Mouse (Mus musculus): ENCODE results near the gene Dph2. TPM values are rescaled to one million over a fixed set of nuclear protein-coding genes. Genes with fewer than 3 reads are reported as not detected.

Gene Dph2
- polyA plus RNA-seq, 1 experiment from 2014 or later = 18.2 TPM

- Histone ChIP-seq H3K4me3 (no peak overlapping the region), H3K4me2 (no peak overlapping the region), H3K9ac (no peak overlapping the region), H3K27ac (no peak overlapping the region), H3K4me1 (peaks cover 10% of the 10 kb centered on the region), H3K27me3 (no peaks in the 10 kb centered on the region), H3K36me3 (peaks cover 49% of the 10 kb centered on the region), H3K9me3 (no peaks in the 10 kb centered on the region)
- WGBS = 54% methylated on average over 3 of the region's 3 CpGs
- peak; percentile 8; the same call in 1 of the 2 replicates for ATAC-seq (ENCODE audit: borderline replicate concordance, extremely low read depth, low FRiP score, low TSS enrichment)
These were observed 14.4 kb upstream of the Dph2 start for GRCm38 (mm10) chr4:117906196-117906595.

GRCm38 (mm10) chr4:117904761-117905160 lies 12.9 kb upstream of the Dph2 start:
- Histone ChIP-seq H3K4me2 (no peak overlapping the region), H3K9me3 (no peaks in the 10 kb centered on the region), H3K4me3 (no peak overlapping the region), H3K4me1 (peaks cover 10% of the 10 kb centered on the region), H3K27me3 (no peaks in the 10 kb centered on the region), H3K36me3 (peaks cover 61% of the 10 kb centered on the region), H3K27ac (no peak overlapping the region), H3K9ac (no peak overlapping the region)
- 89% methylated on average over 8 of the region's 8 CpGs for WGBS
- no peak for ATAC-seq (ENCODE audit: borderline replicate concordance, extremely low read depth, low FRiP score, low TSS enrichment)

- peaks cover 10% of the 10 kb centered on the region for H3K4me1 ChIP-seq
- H3K27me3 ChIP-seq = no peaks in the 10 kb centered on the region
- H3K9ac ChIP-seq = no peak overlapping the region
- H3K27ac ChIP-seq = no peak overlapping the region
- ATAC-seq (ENCODE audit: borderline replicate concordance, extremely low read depth, low FRiP score, low TSS enrichment) = no peak
- no peaks in the 10 kb centered on the region for H3K9me3 ChIP-seq
- no peak overlapping the region for H3K4me2 ChIP-seq
- H3K36me3 ChIP-seq = peaks cover 68% of the 10 kb centered on the region
- no peak overlapping the region for H3K4me3 ChIP-seq
- 84% methylated on average over 10 of the region's 10 CpGs for WGBS
These were observed 12.3 kb upstream of the Dph2 start for GRCm38 (mm10) chr4:117904094-117904493.

- H3K27me3 ChIP-seq = no peaks in the 10 kb centered on the region
- no peak overlapping the region for H3K9ac ChIP-seq
- WGBS = 59% methylated on average over 3 of the region's 3 CpGs
- H3K4me1 ChIP-seq = no peaks in the 10 kb centered on the region
- H3K4me3 ChIP-seq = no peak overlapping the region
- no peak overlapping the region for H3K4me2 ChIP-seq
- no peaks in the 10 kb centered on the region for H3K9me3 ChIP-seq
- peaks cover 65% of the 10 kb centered on the region for H3K36me3 ChIP-seq
- H3K27ac ChIP-seq = no peak overlapping the region
- ATAC-seq (ENCODE audit: borderline replicate concordance, extremely low read depth, low FRiP score, low TSS enrichment) = no peak
These were observed 6.3 kb upstream of the Dph2 start for GRCm38 (mm10) chr4:117898111-117898510.

- Histone ChIP-seq H3K4me1 (peaks cover 8% of the 10 kb centered on the region), H3K9me3 (no peaks in the 10 kb centered on the region), H3K27ac (no peak overlapping the region), H3K36me3 (peaks cover 44% of the 10 kb centered on the region), H3K27me3 (no peaks in the 10 kb centered on the region), H3K4me2 (no peak overlapping the region), H3K4me3 (no peak overlapping the region), H3K9ac (no peak overlapping the region)
- ATAC-seq (ENCODE audit: borderline replicate concordance, extremely low read depth, low FRiP score, low TSS enrichment) = no peak
- WGBS = 93% methylated on average over 6 of the region's 6 CpGs
These were observed 4.2 kb upstream of the Dph2 start for GRCm38 (mm10) chr4:117896031-117896430.

GRCm38 (mm10) chr4:117895339-117895738 lies 3.5 kb upstream of the Dph2 start:
- peaks cover 12% of the 10 kb centered on the region for H3K4me1 ChIP-seq
- H3K9me3 ChIP-seq = no peaks in the 10 kb centered on the region
- no peak overlapping the region for H3K27ac ChIP-seq
- H3K27me3 ChIP-seq = no peaks in the 10 kb centered on the region
- H3K4me2 ChIP-seq = no peak overlapping the region
- H3K4me3 ChIP-seq = no peak overlapping the region
- H3K36me3 ChIP-seq = peaks cover 38% of the 10 kb centered on the region
- no peak overlapping the region for H3K9ac ChIP-seq
- ATAC-seq (ENCODE audit: borderline replicate concordance, extremely low read depth, low FRiP score, low TSS enrichment) = no peak
- 77% methylated on average over 7 of the region's 7 CpGs for WGBS

- Histone ChIP-seq H3K9me3 (no peaks in the 10 kb centered on the region), H3K4me3 (no peak overlapping the region), H3K27ac (no peak overlapping the region), H3K9ac (no peak overlapping the region), H3K4me1 (peaks cover 12% of the 10 kb centered on the region), H3K27me3 (no peaks in the 10 kb centered on the region), H3K4me2 (no peak overlapping the region), H3K36me3 (peaks cover 31% of the 10 kb centered on the region)
- no peak for ATAC-seq (ENCODE audit: borderline replicate concordance, extremely low read depth, low FRiP score, low TSS enrichment)
- WGBS = 79% methylated on average over 8 of the region's 8 CpGs
These were observed 2.8 kb upstream of the Dph2 start for GRCm38 (mm10) chr4:117894601-117895000.

- Histone ChIP-seq H3K27me3 (no peaks in the 10 kb centered on the region), H3K36me3 (peaks cover 23% of the 10 kb centered on the region; the same call in 1 of the 2 replicates), H3K4me2 (no peak overlapping the region), H3K9ac (no peak overlapping the region), H3K4me1 (peaks cover 12% of the 10 kb centered on the region), H3K4me3 (no peak overlapping the region), H3K27ac (no peak overlapping the region), H3K9me3 (no peaks in the 10 kb centered on the region)
- WGBS = 10% methylated on average over 9 of the region's 9 CpGs
- ATAC-seq (ENCODE audit: borderline replicate concordance, extremely low read depth, low FRiP score, low TSS enrichment) = no peak
These were observed 1.5 kb upstream of the Dph2 start for GRCm38 (mm10) chr4:117893376-117893775.

GRCm38 (mm10) chr4:117890750-117891149 lies 1.1 kb downstream of the Dph2 start:
- H3K36me3 ChIP-seq = peaks cover 17% of the 10 kb centered on the region
- no peak for ATAC-seq (ENCODE audit: borderline replicate concordance, extremely low read depth, low FRiP score, low TSS enrichment)
- H3K4me3 ChIP-seq = peak overlapping the region; percentile 83; the same call in 1 of the 2 replicates
- H3K4me1 ChIP-seq = peaks cover 21% of the 10 kb centered on the region
- H3K27ac ChIP-seq = no peak overlapping the region
- no peak overlapping the region for H3K9ac ChIP-seq
- H3K9me3 ChIP-seq = no peaks in the 10 kb centered on the region
- peak overlapping the region; percentile 86 for H3K4me2 ChIP-seq
- H3K27me3 ChIP-seq = no peaks in the 10 kb centered on the region
- 82% methylated on average over 8 of the region's 8 CpGs for WGBS

GRCm38 (mm10) chr4:117890031-117890430 lies 1.8 kb downstream of the Dph2 start:
- 88% methylated on average over 14 of the region's 14 CpGs for WGBS
- ATAC-seq (ENCODE audit: borderline replicate concordance, extremely low read depth, low FRiP score, low TSS enrichment) = no peak
- no peak overlapping the region for H3K27ac ChIP-seq

GRCm38 (mm10) chr4:117889471-117889870 lies 2.4 kb downstream of the Dph2 start:
- no peak for ATAC-seq (ENCODE audit: borderline replicate concordance, extremely low read depth, low FRiP score, low TSS enrichment)
- 88% methylated on average over 15 of the region's 15 CpGs for WGBS

More at GRCm38 (mm10) chr4:117890031-117890430, 1.8 kb downstream of the Dph2 start:
- no peaks in the 10 kb centered on the region for H3K9me3 ChIP-seq
- peaks cover 22% of the 10 kb centered on the region for H3K36me3 ChIP-seq
- peaks cover 21% of the 10 kb centered on the region for H3K4me1 ChIP-seq
- no peak overlapping the region for H3K4me2 ChIP-seq
- no peak overlapping the region for H3K4me3 ChIP-seq
- no peak overlapping the region for H3K9ac ChIP-seq
- no peaks in the 10 kb centered on the region for H3K27me3 ChIP-seq

GRCm38 (mm10) chr4:117887920-117888319 lies 3.9 kb downstream of the Dph2 start:
- Histone ChIP-seq H3K27me3 (no peaks in the 10 kb centered on the region), H3K27ac (no peak overlapping the region), H3K36me3 (peaks cover 18% of the 10 kb centered on the region), H3K4me2 (peak overlapping the region; percentile 97; the same call in 1 of the 2 replicates), H3K9ac (no peak overlapping the region), H3K4me3 (peak overlapping the region; percentile 94; the same call in 1 of the 2 replicates), H3K9me3 (no peaks in the 10 kb centered on the region), H3K4me1 (peaks cover 26% of the 10 kb centered on the region)
- no peak for ATAC-seq (ENCODE audit: borderline replicate concordance, extremely low read depth, low FRiP score, low TSS enrichment)
- WGBS = 62% methylated on average over 2 of the region's 2 CpGs

More at GRCm38 (mm10) chr4:117889471-117889870, 2.4 kb downstream of the Dph2 start:
- Histone ChIP-seq H3K27ac (no peak overlapping the region), H3K27me3 (no peaks in the 10 kb centered on the region), H3K36me3 (peaks cover 25% of the 10 kb centered on the region), H3K9ac (no peak overlapping the region), H3K4me3 (no peak overlapping the region), H3K4me1 (peaks cover 21% of the 10 kb centered on the region), H3K4me2 (no peak overlapping the region), H3K9me3 (no peaks in the 10 kb centered on the region)

GRCm38 (mm10) chr4:117887133-117887532 lies 4.7 kb downstream of the Dph2 start, which contains the start of gene Atp6v0b:
Gene Atp6v0b (minus strand): TSS chr4:117887333.
- Histone ChIP-seq H3K4me1 (peaks cover 31% of the 10 kb centered on the region), H3K36me3 (peaks cover 18% of the 10 kb centered on the region), H3K4me2 (peak within 1 kb of the TSS; percentile 97), H3K9ac (peak within 1 kb of the TSS; percentile 84), H3K27me3 (no peaks in the 10 kb centered on the region), H3K27ac (no peak within 1 kb of the TSS), H3K9me3 (no peaks in the 10 kb centered on the region), H3K4me3 (peak within 1 kb of the TSS; percentile 94)
- peak; percentile 82 for ATAC-seq (ENCODE audit: borderline replicate concordance, extremely low read depth, low FRiP score, low TSS enrichment)
- under 1% methylated on average over 37 of the region's 37 CpGs for WGBS

Data from lung, embryonic 15.5 days (tissue).